Mouse (Mus musculus) liver, embryonic 14.5 days (tissue): ENCODE data around the gene Gpatch3.

Experiments used
- CTCF ChIP-seq: IDR thresholded peaks from 2 replicates; pipeline ENCODE4 v1.5.1; 2016; ENCODE audit warnings: antibody characterized with exemption, low read depth, control low read depth
- EP300 ChIP-seq: IDR thresholded peaks from 2 replicates; pipeline ENCODE4 v1.6.1; 2016; ENCODE audit warnings: antibody characterized with exemption, low read depth

- no peak for TF ChIP-seq CTCF
- TF ChIP-seq EP300: no peak
Observed at GRCm38 (mm10) chr4:133577983-133578382, 3.4 kb downstream of the Gpatch3 start.
